Mouse (Mus musculus) E14TG2a.4 (cell line): ENCODE measurements around the gene Hacd1.
A peak's percentile ranks its signal among the peaks of the same experiment; 100 is the strongest.

Source experiments
- CTCF ChIP-seq: conservative IDR thresholded peaks from 2 replicates; pipeline ENCODE4 v1.5.1; 2014; ENCODE audit warnings: low read length
- NANOG ChIP-seq: IDR thresholded peaks from 2 replicates; pipeline ENCODE4 v1.6.1; 2014; ENCODE audit warnings: borderline replicate concordance, low read length, mixed read lengths
- POU5F1 ChIP-seq: IDR thresholded peaks from 2 replicates; pipeline ENCODE4 v1.6.1; 2014; ENCODE audit warnings: low read length, borderline replicate concordance

GRCm38 (mm10) chr2:14103924-14104323 lies 48.0 kb upstream of the Hacd1 start:
- TF ChIP-seq CTCF: no peak
- TF ChIP-seq POU5F1: no peak
- TF ChIP-seq NANOG: peak; percentile 63
